Mouse (Mus musculus): ENCODE data around the gene Shisa7.

Shisa7 gene

DNA sequence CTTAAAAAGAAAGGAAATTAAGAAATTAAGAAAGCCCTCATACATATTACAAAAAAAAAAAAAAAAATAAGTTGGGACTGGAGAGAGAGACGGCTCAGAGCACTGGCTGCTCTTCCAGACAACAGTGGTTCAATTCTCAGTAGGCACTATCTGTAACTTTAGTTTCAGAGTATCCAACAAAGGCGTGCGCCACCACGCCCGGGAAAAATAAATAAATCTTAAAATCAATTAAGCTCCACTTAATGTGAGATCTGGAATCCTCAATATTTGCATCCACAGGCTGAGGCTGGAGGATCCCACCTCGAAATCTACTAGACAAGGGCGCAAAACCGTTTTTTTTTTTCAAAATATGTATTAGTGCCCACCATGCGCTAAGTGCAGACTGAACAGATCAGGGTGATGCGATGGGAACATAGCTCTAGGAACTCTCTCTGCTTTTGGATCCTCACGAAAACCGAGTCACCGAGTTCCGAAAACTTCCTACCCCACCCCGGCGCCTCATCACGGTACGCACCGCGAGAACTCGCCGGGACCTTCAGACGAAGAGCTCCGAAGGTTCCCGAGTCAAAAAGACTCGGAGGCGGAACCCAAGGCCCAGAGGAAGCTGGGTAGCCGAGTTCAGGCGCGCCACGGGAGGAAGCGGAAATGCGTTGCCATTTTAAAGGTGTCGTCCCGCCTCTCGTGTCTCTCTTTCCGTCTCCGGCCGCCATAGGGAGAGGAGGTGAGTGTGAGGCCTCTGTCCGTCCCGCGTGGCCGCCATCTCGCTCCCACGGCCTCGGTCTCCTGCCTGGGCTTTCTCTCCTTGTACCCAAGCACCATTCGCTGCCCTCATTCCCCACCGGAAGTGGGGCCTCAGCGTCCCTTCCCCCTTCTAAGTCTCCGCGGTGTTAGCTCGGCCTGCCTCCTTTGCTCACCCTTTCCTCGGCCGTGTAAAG lies 52.0 kb downstream of the Shisa7 start, which contains the start of gene Rpl28:
Gene Rpl28 (plus strand): TSS at position 597 of the 935 bp plus-strand sequence.
- WGBS = under 1% methylated on average over 54 of the region's 54 CpGs

DNA sequence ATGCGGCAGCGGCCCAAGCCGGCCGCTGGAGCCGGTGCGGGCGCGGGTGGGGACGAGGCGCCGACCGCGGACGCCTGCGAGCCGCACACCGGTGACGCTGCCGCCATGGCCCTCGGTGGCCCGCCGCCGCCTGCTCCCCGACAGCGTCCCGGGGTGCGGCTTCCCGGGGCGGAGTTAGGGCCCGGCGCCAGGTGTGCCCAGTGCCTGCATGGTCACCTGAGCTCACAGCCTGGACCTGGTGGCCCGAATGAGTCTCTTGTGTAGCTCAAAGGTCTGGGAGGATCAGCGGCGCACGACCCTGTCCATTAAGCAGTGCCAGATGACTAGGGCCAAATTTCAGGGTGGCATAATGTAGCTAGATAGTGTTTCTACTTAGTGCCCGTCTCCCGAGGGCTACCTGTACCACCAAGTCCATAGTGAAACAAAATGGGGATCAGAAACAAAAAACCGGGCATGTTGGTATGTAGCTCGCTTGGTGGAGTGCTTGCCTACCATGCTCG lies 55.0 kb downstream of the Shisa7 start, which contains the start of gene Tmem238:
Gene Tmem238 (minus strand): TSS at position 221 of the 500 bp plus-strand sequence.
- 8% methylated on average over 40 of the region's 40 CpGs for WGBS

- whole genome bisulfite sequencing = 2% methylated on average over 64 of the region's 64 CpGs
Observed at GRCm38 (mm10) chr7:4788499-4789435, 55.7 kb downstream of the Shisa7 start.

GRCm38 (mm10) chr7:4783667-4784268 lies 60.7 kb downstream of the Shisa7 start:
- WGBS = 54% methylated on average over 14 of the region's 14 CpGs

- 80% methylated on average over 2 of the region's 2 CpGs for WGBS
Observed at GRCm38 (mm10) chr7:4782759-4783158, 61.7 kb downstream of the Shisa7 start, which contains the start of the genes Il11 and Tmem190. Gene Il11, minus strand, starts transcription at chr7:4782859. Gene Tmem190, plus strand, starts transcription at chr7:4782937.

- WGBS = 77% methylated on average over 3 of the region's 3 CpGs
Observed at GRCm38 (mm10) chr7:4782130-4782529, 62.4 kb downstream of the Shisa7 start.

GRCm38 (mm10) chr7:4779921-4780320 lies 64.6 kb downstream of the Shisa7 start:
- WGBS = 46% methylated on average over 5 of the region's 5 CpGs

- 9% methylated on average over 17 of the region's 20 CpGs for WGBS
Observed at GRCm38 (mm10) chr7:4777851-4778637, 66.5 kb downstream of the Shisa7 start.

GRCm38 (mm10) chr7:4776861-4777830 lies 67.3 kb downstream of the Shisa7 start:
- WGBS = 3% methylated on average over 55 of the region's 56 CpGs

- WGBS = 60% methylated on average over 10 of the region's 10 CpGs
Observed at GRCm38 (mm10) chr7:4776131-4776530, 68.4 kb downstream of the Shisa7 start.
